Mouse (Mus musculus) hindbrain, embryonic 12.5 days (tissue): ENCODE results near the gene Ttc7b. TPM values are rescaled to one million over a fixed set of nuclear protein-coding genes. Genes with fewer than 3 reads are reported as not detected.

Source experiments
- ATAC-seq: fragments of 200-750 bp; cut with Nextera tagmentation; 2 replicates; pipeline ENCODE4 v1.8.0; 2017; ENCODE audit warnings: moderate TSS enrichment; ENCODE audit not compliant: low FRiP score
- H3K27ac ChIP-seq: fragments of 300-500 bp; sonication (generic); 2 replicates; pipeline ENCODE4 v1.5.1; 2016; ENCODE audit warnings: mild to moderate bottlenecking
- H3K27me3 ChIP-seq: fragments of 300-500 bp; sonication (generic); 2 replicates; pipeline ENCODE4 v1.6.1; 2016; ENCODE audit warnings: mild to moderate bottlenecking
- H3K36me3 ChIP-seq: fragments of 300-500 bp; sonication (generic); 2 replicates; pipeline ENCODE4 v1.6.1; 2016; ENCODE audit warnings: mild to moderate bottlenecking
- H3K4me1 ChIP-seq: fragments of 300-500 bp; sonication (generic); 2 replicates; pipeline ENCODE4 v1.6.1; 2016
- H3K4me2 ChIP-seq: fragments of 300-500 bp; sonication (generic); replicated peaks from 2 replicates; pipeline ENCODE4 v1.6.1; 2016; ENCODE audit warnings: mild to moderate bottlenecking
- H3K4me3 ChIP-seq: fragments of 300-500 bp; sonication (generic); 2 replicates; pipeline ENCODE4 v1.5.1; 2016; ENCODE audit warnings: mild to moderate bottlenecking
- H3K9ac ChIP-seq: fragments of 300-500 bp; sonication (generic); 2 replicates; pipeline ENCODE4 v1.6.1; 2016; ENCODE audit warnings: mild to moderate bottlenecking, moderate library complexity
- H3K9me3 ChIP-seq: fragments of 300-500 bp; sonication (generic); replicated peaks from 2 replicates; pipeline ENCODE4 v1.6.1; 2016; ENCODE audit warnings: mild to moderate bottlenecking
- WGBS: fragments of 180-500 bp; shearing (Covaris S2); methylation state at CpG from one replicate; pipeline ENCODE4 v1.1.7; 2016; 5-methylcytosine and 5-hydroxymethylcytosine counted together
- polyA plus RNA-seq: library from polyadenylated mRNA; unstranded; fragments of >200 nt; fragmentation: Nextera tagmentation; extraction: Ambion mirVana; gene quantifications from 2 replicates; pipeline ENCODE4 v1.2.1, GENCODE M21; 2016

Ttc7b gene
- polyA plus RNA-seq, 1 experiment from 2014 or later = 6.1 TPM

GRCm38 (mm10) chr12:100469503-100470293 lies 50.9 kb downstream of the Ttc7b start:
- Histone ChIP-seq H3K36me3 (peaks cover 10% of the 10 kb centered on the region; the same call in 1 of the 2 replicates), H3K4me1 (peaks cover 4% of the 10 kb centered on the region), H3K27me3 (no peaks in the 10 kb centered on the region), H3K27ac (no peak overlapping the region), H3K9ac (no peak overlapping the region), H3K9me3 (no peaks in the 10 kb centered on the region), H3K4me2 (no peak overlapping the region), H3K4me3 (no peak overlapping the region)
- no peak for ATAC-seq
- 82% methylated on average over 7 of the region's 7 CpGs for WGBS

GRCm38 (mm10) chr12:100465101-100465715 lies 55.4 kb downstream of the Ttc7b start:
- 85% methylated on average over 3 of the region's 4 CpGs for WGBS
- Histone ChIP-seq H3K9ac (no peak overlapping the region), H3K4me3 (no peak overlapping the region), H3K27ac (no peak overlapping the region), H3K9me3 (no peaks in the 10 kb centered on the region), H3K4me1 (peaks cover 4% of the 10 kb centered on the region), H3K27me3 (no peaks in the 10 kb centered on the region), H3K36me3 (peaks cover 10% of the 10 kb centered on the region; the same call in 1 of the 2 replicates), H3K4me2 (no peak overlapping the region)
- no peak for ATAC-seq

GRCm38 (mm10) chr12:100457701-100458100 lies 62.9 kb downstream of the Ttc7b start:
- WGBS = 96% methylated on average over 7 of the region's 7 CpGs
- ATAC-seq = no peak

GRCm38 (mm10) chr12:100456257-100456975 lies 64.2 kb downstream of the Ttc7b start:
- 77% methylated on average over 10 of the region's 10 CpGs for WGBS
- ATAC-seq = no peak

More at GRCm38 (mm10) chr12:100457701-100458100, 62.9 kb downstream of the Ttc7b start:
- no peaks in the 10 kb centered on the region for H3K9me3 ChIP-seq
- H3K27me3 ChIP-seq = no peaks in the 10 kb centered on the region
- H3K4me3 ChIP-seq = no peak overlapping the region
- H3K9ac ChIP-seq = no peak overlapping the region
- H3K27ac ChIP-seq = no peak overlapping the region
- no peak overlapping the region for H3K4me2 ChIP-seq
- H3K4me1 ChIP-seq = no peaks in the 10 kb centered on the region
- H3K36me3 ChIP-seq = no peaks in the 10 kb centered on the region

GRCm38 (mm10) chr12:100455453-100455852 lies 65.2 kb downstream of the Ttc7b start:
- no peak overlapping the region for H3K4me3 ChIP-seq
- H3K36me3 ChIP-seq = no peaks in the 10 kb centered on the region
- no peaks in the 10 kb centered on the region for H3K27me3 ChIP-seq
- no peak overlapping the region for H3K9ac ChIP-seq
- ATAC-seq = no peak
- no peaks in the 10 kb centered on the region for H3K9me3 ChIP-seq
- no peak overlapping the region for H3K4me2 ChIP-seq
- no peaks in the 10 kb centered on the region for H3K4me1 ChIP-seq
- WGBS = 87% methylated on average over 2 of the region's 2 CpGs
- H3K27ac ChIP-seq = no peak overlapping the region

More at GRCm38 (mm10) chr12:100456257-100456975, 64.2 kb downstream of the Ttc7b start:
- Histone ChIP-seq H3K27ac (no peak overlapping the region), H3K36me3 (no peaks in the 10 kb centered on the region), H3K4me3 (no peak overlapping the region), H3K4me1 (no peaks in the 10 kb centered on the region), H3K9me3 (no peaks in the 10 kb centered on the region), H3K27me3 (no peaks in the 10 kb centered on the region), H3K9ac (no peak overlapping the region), H3K4me2 (no peak overlapping the region)

GRCm38 (mm10) chr12:100447701-100448277 lies 72.8 kb downstream of the Ttc7b start:
- H3K27ac ChIP-seq = no peak overlapping the region
- no peaks in the 10 kb centered on the region for H3K9me3 ChIP-seq
- peaks cover 6% of the 10 kb centered on the region; the same call in 1 of the 2 replicates for H3K36me3 ChIP-seq
- no peaks in the 10 kb centered on the region for H3K27me3 ChIP-seq
- no peak overlapping the region for H3K4me3 ChIP-seq
- no peak overlapping the region for H3K4me2 ChIP-seq
- H3K9ac ChIP-seq = no peak overlapping the region
- WGBS = 72% methylated on average over 12 of the region's 12 CpGs
- peaks cover 4% of the 10 kb centered on the region; the same call in 1 of the 2 replicates for H3K4me1 ChIP-seq
- no peak for ATAC-seq

GRCm38 (mm10) chr12:100447161-100447560 lies 73.5 kb downstream of the Ttc7b start:
- H3K4me1 ChIP-seq = peaks cover 4% of the 10 kb centered on the region; the same call in 1 of the 2 replicates
- H3K36me3 ChIP-seq = peaks cover 6% of the 10 kb centered on the region; the same call in 1 of the 2 replicates
- no peak overlapping the region for H3K4me3 ChIP-seq
- no peak for ATAC-seq
- no peak overlapping the region for H3K4me2 ChIP-seq
- no peak overlapping the region for H3K27ac ChIP-seq
- no peaks in the 10 kb centered on the region for H3K27me3 ChIP-seq
- 84% methylated on average over 6 of the region's 6 CpGs for WGBS
- H3K9ac ChIP-seq = no peak overlapping the region
- H3K9me3 ChIP-seq = no peaks in the 10 kb centered on the region

GRCm38 (mm10) chr12:100445686-100446085 lies 74.9 kb downstream of the Ttc7b start:
- Histone ChIP-seq H3K36me3 (peaks cover 6% of the 10 kb centered on the region; the same call in 1 of the 2 replicates), H3K9ac (no peak overlapping the region)

GRCm38 (mm10) chr12:100445271-100445670 lies 75.4 kb downstream of the Ttc7b start:
- ATAC-seq = no peak
- H3K9ac ChIP-seq = no peak overlapping the region
- 87% methylated on average over 6 of the region's 6 CpGs for WGBS
- H3K4me1 ChIP-seq = peaks cover 4% of the 10 kb centered on the region; the same call in 1 of the 2 replicates
- no peaks in the 10 kb centered on the region for H3K9me3 ChIP-seq
- no peak overlapping the region for H3K4me2 ChIP-seq
- H3K27ac ChIP-seq = no peak overlapping the region
- H3K4me3 ChIP-seq = no peak overlapping the region
- H3K27me3 ChIP-seq = no peaks in the 10 kb centered on the region
- H3K36me3 ChIP-seq = peaks cover 6% of the 10 kb centered on the region; the same call in 1 of the 2 replicates

More at GRCm38 (mm10) chr12:100445686-100446085, 74.9 kb downstream of the Ttc7b start:
- WGBS = 93% methylated on average over 7 of the region's 7 CpGs
- no peak overlapping the region for H3K4me2 ChIP-seq
- no peak overlapping the region for H3K4me3 ChIP-seq
- no peaks in the 10 kb centered on the region for H3K27me3 ChIP-seq
- H3K4me1 ChIP-seq = peaks cover 4% of the 10 kb centered on the region; the same call in 1 of the 2 replicates
- no peak for ATAC-seq
- H3K9me3 ChIP-seq = no peaks in the 10 kb centered on the region
- H3K27ac ChIP-seq = no peak overlapping the region

- H3K27me3 ChIP-seq = no peaks in the 10 kb centered on the region
- H3K4me2 ChIP-seq = no peak overlapping the region
- 81% methylated on average over 3 of the region's 3 CpGs for WGBS
- H3K4me1 ChIP-seq = peaks cover 4% of the 10 kb centered on the region; the same call in 1 of the 2 replicates
- no peak for ATAC-seq
- no peak overlapping the region for H3K27ac ChIP-seq
- H3K4me3 ChIP-seq = no peak overlapping the region
- peaks cover 6% of the 10 kb centered on the region; the same call in 1 of the 2 replicates for H3K36me3 ChIP-seq
- H3K9ac ChIP-seq = no peak overlapping the region
- H3K9me3 ChIP-seq = no peaks in the 10 kb centered on the region
Measured at GRCm38 (mm10) chr12:100444671-100445165, 75.9 kb downstream of the Ttc7b start.

- Histone ChIP-seq H3K4me2 (no peak overlapping the region), H3K27me3 (no peaks in the 10 kb centered on the region), H3K9ac (no peak overlapping the region), H3K27ac (no peak overlapping the region), H3K4me1 (peaks cover 4% of the 10 kb centered on the region; the same call in 1 of the 2 replicates), H3K9me3 (no peaks in the 10 kb centered on the region), H3K4me3 (no peak overlapping the region), H3K36me3 (peaks cover 6% of the 10 kb centered on the region; the same call in 1 of the 2 replicates)
- ATAC-seq = no peak
- WGBS = 80% methylated on average over 6 of the region's 6 CpGs
Measured at GRCm38 (mm10) chr12:100443452-100443851, 77.2 kb downstream of the Ttc7b start.
